Mouse (Mus musculus): Measurements from ENCODE around the gene Cela2a.

Gene Cela2a

GRCm38 (mm10) chr4:141857422-141857930 is 31.5 kb upstream of the Cela2a start:
- DNase-seq, result peak; percentile 43 to 47

DNA sequence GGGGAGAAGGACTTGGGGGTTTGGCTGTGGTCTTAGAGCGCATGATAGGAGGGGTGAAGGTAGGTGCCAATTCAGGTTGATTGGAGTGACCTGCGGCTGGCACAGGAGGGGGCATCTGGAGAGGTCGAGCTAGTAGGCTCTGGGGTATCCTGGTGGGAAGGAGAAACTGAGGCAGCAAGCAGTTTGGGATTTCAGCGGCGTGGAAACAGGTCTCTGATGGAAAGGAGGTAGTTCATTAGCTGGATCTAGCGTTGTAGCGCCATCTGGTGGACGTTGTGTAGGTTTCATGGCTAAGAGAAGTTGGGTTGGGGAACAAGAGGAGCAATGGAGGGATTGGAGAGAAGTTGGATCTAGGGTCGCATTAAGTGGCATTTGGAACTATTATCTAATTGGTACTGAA is 27.5 kb upstream of the Cela2a start:
- no peak for DNase-seq

GRCm38 (mm10) chr4:141845999-141846398 is 20.0 kb upstream of the Cela2a start, which contains the start of gene Ctrc:
TSS of gene Ctrc (minus strand) at chr4:141846359.
- DNase-seq, result no peak

- no peak for DNase-seq
Measured at GRCm38 (mm10) chr4:141834536-141835095, 8.7 kb upstream of the Cela2a start.

DNA sequence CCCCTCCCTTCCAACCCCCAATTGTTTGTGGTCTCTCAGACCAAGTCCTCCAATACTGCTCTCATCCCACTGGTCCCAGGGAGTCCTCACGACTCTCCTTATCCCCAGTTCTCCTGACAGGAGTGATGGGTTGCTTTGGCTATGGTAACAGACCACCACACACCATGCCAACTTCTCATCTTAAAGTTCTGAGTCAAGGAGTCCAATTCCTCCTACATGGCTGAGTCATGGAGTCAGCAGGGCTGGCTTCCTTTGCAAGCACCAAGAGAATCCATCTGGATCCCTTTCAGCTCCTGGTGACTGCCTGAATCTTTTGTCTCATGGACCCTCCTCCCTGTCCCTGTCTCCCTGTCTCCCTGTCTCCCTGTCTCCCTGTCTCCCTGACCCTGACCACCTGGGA is 8.0 kb upstream of the Cela2a start:
- no peak for DNase-seq

GRCm38 (mm10) chr4:141831361-141831760 is 5.4 kb upstream of the Cela2a start:
- no peak for DNase-seq

- DNase-seq, result no peak
Measured at GRCm38 (mm10) chr4:141830381-141830780, 4.4 kb upstream of the Cela2a start.

GRCm38 (mm10) chr4:141828177-141828576 is 2.2 kb upstream of the Cela2a start:
- no peak for DNase-seq

- DNase-seq, result no peak
Measured at GRCm38 (mm10) chr4:141827401-141827800, 1.4 kb upstream of the Cela2a start.

GRCm38 (mm10) chr4:141822979-141823378 is 3.0 kb downstream of the Cela2a start:
- no peak for DNase-seq

GRCm38 (mm10) chr4:141822089-141822488 is 3.9 kb downstream of the Cela2a start:
- DNase-seq, result no peak

- DNase-seq, result no peak
Measured at GRCm38 (mm10) chr4:141821178-141821577, 4.8 kb downstream of the Cela2a start.

DNA sequence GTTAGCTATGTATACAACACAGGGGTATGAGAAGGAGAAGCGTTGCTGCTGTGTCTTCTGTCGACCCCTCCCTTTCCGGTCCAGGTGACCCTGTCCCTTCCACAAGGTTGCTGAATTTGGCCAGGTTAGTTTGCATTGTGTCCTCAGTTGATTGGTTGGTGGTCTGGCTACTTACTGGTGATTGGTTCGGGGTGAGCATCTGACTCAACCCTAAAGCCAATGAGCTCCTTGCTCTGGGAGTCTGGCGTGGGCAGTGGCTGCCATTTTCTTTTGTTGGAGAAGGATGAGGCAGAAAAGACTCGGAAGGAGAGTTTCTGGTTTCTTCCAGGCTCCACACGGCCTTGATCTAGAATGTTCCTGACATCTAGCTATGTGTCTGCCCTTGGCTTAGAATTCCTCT is 6.6 kb downstream of the Cela2a start:
- no peak for DNase-seq

DNA sequence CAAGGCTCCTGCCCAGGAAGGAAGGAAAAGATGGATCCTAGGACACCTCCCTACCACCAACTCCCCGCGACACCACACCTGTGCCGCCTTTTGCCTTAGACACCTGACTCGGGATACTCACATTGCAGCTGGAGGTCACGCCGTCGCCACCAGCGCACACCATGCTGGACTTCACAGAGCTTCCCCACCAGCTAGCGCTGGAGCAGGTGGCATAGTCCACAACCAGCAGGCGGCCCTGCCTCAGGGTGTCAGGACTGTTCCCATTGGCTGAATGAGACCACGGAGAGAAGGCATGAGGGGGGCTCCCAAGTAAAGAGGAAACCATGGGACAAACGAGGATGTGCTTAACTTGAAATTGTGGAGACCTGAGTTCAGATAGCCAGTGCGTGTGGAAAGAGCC is 7.1 kb downstream of the Cela2a start:
- DNase-seq, result no peak

- no peak for DNase-seq
Measured at GRCm38 (mm10) chr4:141817706-141818105, 8.3 kb downstream of the Cela2a start.

DNA sequence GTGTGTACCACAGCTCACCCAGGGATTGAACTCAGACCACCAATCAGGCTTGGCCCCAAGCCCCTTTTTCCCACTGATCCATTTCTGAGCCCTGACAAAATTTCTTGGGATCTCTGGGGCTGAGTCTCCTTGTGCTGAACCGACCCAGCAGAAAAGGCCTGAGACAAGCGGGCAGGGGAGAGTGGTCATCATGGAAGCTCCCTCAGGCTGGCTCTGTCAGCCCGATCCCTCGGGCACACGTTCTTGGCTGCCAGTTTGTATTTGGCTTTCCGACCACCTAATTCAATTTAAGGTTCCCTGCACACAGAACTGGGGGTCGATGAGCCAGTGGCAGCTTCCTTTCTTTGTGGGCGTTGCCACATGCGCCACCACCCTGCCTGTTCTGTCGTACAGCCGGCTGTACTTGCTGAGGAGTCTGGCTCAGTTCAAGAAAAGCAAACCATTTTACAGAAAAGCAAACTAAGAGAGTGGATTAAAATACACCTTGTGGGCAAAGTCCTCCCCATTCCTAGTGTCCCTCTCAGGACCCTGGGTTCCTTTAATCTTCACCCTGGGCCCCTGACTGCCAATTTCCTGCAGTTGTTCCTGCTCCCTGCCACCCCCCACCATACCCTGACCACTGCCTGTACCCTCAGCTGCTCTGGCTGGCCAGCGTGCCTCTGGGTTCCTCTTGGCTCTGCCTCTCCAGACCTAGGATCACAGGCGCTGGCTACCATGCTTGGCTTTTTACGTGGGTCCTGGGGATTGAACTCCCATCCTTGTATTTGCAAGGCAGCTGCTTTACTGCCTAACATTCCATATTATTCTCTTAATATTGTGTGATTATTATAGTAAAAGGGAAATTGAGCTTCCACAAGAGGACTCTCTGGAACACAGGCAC is 8.9 kb downstream of the Cela2a start:
- no peak for DNase-seq

DNA sequence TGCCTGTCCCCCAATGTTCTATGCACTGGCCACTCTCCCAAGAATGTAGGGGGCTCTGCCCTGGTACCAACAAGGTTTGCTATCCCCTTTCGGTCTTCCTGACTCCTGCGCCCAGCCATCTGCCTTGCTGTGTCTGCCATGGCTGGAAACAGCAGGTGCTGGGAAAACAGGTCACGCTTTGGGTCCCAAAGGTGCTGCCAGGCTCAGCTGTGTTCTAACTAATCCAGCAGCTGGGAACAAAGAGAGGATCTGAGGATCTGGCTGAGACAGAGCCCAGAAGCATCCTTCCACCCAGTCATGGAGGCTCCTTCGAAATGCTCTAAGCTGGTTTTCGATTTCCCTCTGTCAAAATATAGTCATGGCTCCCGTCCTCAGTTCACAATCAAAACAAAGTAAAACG is 9.7 kb downstream of the Cela2a start:
- no peak for DNase-seq

DNA sequence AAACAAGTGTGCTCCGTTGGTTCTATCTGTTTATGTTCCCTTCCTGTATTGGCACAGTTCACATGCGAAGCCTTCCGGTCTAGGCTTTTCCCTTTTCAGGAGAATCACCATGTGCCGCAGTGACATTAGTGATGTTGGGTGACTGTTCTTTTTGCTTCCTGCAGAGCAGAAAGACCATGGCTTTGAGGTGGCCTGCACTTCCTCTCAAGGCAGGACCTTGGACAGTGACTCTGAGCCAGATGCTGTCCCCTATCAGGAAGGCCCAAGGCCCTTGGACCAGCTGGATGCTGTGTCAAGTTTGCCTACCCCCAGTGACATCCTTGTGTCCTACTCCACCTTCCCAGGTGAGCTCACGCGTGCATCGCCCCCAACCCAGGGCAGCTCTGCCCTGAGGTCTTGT is 14.6 kb downstream of the Cela2a start:
- no peak for DNase-seq

DNA sequence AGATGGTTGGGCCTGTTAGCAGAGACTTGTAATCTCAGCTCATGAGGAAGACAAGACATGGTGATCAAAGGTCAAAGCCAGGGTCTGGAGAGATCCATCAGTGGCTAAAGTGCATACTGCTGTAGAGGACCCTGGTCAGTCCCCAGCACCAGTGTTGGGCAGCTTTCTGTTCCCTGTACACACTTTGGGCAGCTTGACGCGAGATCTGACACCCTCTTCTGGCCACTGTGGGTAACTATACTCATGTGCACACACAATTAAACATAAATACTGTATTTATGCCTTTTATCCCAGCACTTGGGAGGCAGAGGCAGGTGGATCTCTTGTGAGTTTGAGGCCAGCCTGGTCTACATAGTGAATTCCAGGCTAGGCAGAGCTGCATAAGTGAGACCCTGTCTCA is 15.0 kb downstream of the Cela2a start:
- no peak for DNase-seq

DNA sequence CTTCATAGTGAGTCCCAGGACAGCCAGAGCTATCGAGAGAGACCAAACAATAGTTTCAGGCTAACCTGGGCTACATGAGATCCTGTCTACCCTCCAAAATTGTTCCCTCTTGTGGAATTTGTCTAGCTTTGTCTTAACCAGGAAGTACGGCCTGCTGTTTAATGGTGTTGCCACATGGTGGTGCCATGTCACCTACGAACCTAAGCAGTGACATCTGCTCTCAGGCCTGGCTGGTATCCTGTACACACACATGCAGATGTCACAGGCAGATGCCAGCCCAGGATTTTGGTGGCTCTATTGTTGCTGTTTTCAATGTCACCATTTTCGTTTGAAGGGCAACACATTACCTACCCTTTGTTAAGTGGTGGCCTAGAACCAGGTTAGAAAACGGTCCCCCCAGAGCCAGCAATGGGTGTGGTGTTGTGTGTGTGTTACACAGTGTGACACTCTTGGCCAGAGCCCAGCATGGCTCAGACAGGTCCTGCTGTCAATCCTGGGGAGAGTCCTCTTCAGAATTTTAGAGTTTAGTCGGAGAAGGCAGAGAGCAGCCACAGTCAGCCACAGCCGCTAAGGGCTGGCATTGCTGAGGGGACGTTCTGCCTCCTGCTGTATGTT is 16.0 kb downstream of the Cela2a start:
- no peak for DNase-seq

DNA sequence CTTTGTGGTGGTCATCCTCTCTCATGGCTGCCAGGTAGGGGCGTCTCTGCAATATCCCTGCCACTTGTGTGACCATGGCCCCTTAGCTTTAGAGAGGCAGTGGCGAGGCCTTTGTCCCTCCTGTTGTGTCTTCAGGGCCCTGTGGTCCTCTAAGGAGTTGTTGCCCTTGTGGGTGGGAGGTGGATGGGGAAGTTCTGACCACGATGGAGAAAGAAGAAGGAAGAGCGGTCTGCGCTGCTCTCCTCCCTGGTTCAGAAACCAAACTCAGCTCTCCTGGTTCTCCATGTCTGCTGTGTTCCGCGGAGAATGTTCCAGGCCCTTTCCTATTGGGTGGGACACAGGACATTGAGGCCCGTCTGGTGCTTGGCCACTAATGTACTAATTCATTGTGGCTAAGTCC is 20.1 kb downstream of the Cela2a start:
- DNase-seq, result no peak

DNA sequence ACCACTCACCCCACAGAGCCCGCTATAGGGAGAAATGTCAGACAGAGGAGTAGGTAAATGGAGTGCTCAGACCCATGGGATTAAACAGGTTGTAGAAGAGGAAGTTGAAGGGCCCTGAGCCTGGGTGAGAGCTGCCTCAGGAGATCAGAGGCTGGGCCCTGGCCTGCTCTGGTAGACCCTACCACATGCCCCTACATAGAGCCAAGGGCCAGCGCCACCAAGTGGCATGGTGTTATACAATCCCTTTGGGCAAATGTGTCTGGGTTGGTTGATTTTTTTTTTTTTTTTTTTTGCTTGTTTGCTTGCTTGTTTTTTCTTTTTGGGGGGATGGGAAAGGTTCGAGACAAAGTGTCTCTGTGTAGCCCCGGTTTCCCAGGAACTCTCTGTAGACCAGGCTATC is 21.9 kb downstream of the Cela2a start:
- no peak for DNase-seq

DNA sequence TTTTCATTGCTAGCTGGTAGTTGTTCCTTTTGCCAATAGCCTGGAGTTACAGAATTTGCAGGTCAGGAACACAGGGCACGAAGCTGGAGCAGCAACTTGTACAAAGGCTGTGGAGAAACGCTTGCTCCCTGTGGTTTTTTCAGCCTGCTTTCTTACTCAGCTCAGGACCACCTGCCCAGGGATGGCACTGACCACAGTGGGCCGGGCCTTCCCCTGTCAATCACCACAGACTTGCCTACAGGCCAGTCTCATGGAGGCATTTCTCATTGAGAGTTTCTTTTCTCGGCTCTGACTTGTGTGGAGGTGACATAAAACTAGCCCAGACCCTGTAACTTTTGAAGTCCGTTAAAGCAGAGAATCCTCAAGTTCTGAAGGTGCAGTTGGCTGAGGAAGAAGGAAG is 28.4 kb downstream of the Cela2a start:
- DNase-seq, result no peak

GRCm38 (mm10) chr4:141796954-141797353 is 29.0 kb downstream of the Cela2a start:
- DNase-seq, result no peak

Data from thymus, adult 18-20 months (tissue).